Mouse (Mus musculus) cortical plate, adult 2 months (tissue): ENCODE data around the gene Olfr656.
A peak's percentile ranks its signal among the peaks of the same experiment; 100 is the strongest.

Experiments
- CTCF ChIP-seq: fragments of 200-500 bp; IDR thresholded peaks from 2 replicates; pipeline ENCODE4 v1.5.1; 2011; ENCODE audit warnings: mild to moderate bottlenecking, control low read depth, low read length; ENCODE audit not compliant: insufficient read depth; ENCODE audit errors: extremely low read depth
- POLR2A ChIP-seq: fragments of 200-500 bp; IDR thresholded peaks from 2 replicates; pipeline ENCODE4 v1.6.1; 2011; ENCODE audit warnings: mild to moderate bottlenecking, low read length, control low read depth; ENCODE audit not compliant: insufficient read depth; ENCODE audit errors: extremely low read depth

- TF ChIP-seq CTCF (peak; percentile 21; the same call in 1 of the 2 replicates), POLR2A (no peak)
Measured at GRCm38 (mm10) chr7:104603173-104603572, 10.6 kb upstream of the Olfr656 start.
